Mouse (Mus musculus): ENCODE data around the gene Nudt6. TPM values are rescaled to one million over a fixed set of nuclear protein-coding genes. Genes with fewer than 3 reads are reported as not detected.

Nudt6 gene
- total RNA-seq, 1 experiment = 3.0 TPM

- no peak for DNase-seq (ENCODE audit: low read depth, low spot score)
- no peak overlapping the region for H3K4me3 ChIP-seq (ENCODE audit: insufficient read depth in 1 of 2, low read depth in 1 of 2, low read length in 2 of 2, poor library complexity in 1 of 2, severe bottlenecking in 1 of 2)
- H3K27ac ChIP-seq (ENCODE audit: insufficient read depth, low read depth, low read length, poor library complexity, severe bottlenecking) = no peak overlapping the region
- no peaks in the 10 kb centered on the region for H3K4me1 ChIP-seq (ENCODE audit: control insufficient read depth in 2 of 2, insufficient read depth in 2 of 2, low read length in 2 of 2, poor library complexity in 1 of 2)
- no peak overlapping the region for H3K9ac ChIP-seq (ENCODE audit: insufficient read depth, low read depth, low read length, poor library complexity, severe bottlenecking)
- in situ Hi-C loops (cut with MboI; ENCODE audit: low sequenced_read_pairs in 2 of 2, unreplicated experiment in 2 of 2) = no loop called here
- TF ChIP-seq CHD2 (IDR thresholded peaks at IDR 0.05; ENCODE audit: low read depth, low read length) (no peak), MAFK (IDR thresholded peaks at IDR 0.05; ENCODE audit: insufficient read depth, low read depth, low read length) (no peak), HCFC1 (IDR thresholded peaks at IDR 0.05; ENCODE audit: borderline replicate concordance, insufficient read depth, low read length) (no peak), ZNF384 (IDR thresholded peaks at IDR 0.05; ENCODE audit: low read depth, low read length) (no peak), ZC3H11A (IDR thresholded peaks at IDR 0.05; ENCODE audit: borderline replicate concordance, low read depth, low read length) (no peak)
- H3K9me3 ChIP-seq (ENCODE audit: control insufficient read depth, insufficient read depth, low read depth, low read length) = no peaks in the 10 kb centered on the region
- H3K36me3 ChIP-seq (ENCODE audit: control insufficient read depth, insufficient read depth, low read length, poor library complexity, severe bottlenecking) = no peaks in the 10 kb centered on the region
These were observed 54.0 kb downstream of the Nudt6 start for GRCm38 (mm10) chr3:37365976-37366375.

- Histone ChIP-seq H3K27ac (ENCODE audit: insufficient read depth, low read depth, low read length, poor library complexity, severe bottlenecking) (no peak overlapping the region), H3K4me3 (ENCODE audit: insufficient read depth in 1 of 2, low read depth in 1 of 2, low read length in 2 of 2, poor library complexity in 1 of 2, severe bottlenecking in 1 of 2) (no peak overlapping the region), H3K36me3 (ENCODE audit: control insufficient read depth, insufficient read depth, low read length, poor library complexity, severe bottlenecking) (no peaks in the 10 kb centered on the region), H3K9me3 (ENCODE audit: control insufficient read depth, insufficient read depth, low read depth, low read length) (no peaks in the 10 kb centered on the region), H3K9ac (ENCODE audit: insufficient read depth, low read depth, low read length, poor library complexity, severe bottlenecking) (no peak overlapping the region), H3K4me1 (ENCODE audit: control insufficient read depth in 2 of 2, insufficient read depth in 2 of 2, low read length in 2 of 2, poor library complexity in 1 of 2) (no peaks in the 10 kb centered on the region)
- TF ChIP-seq MAFK (IDR thresholded peaks at IDR 0.05; ENCODE audit: insufficient read depth, low read depth, low read length) = no peak
- in situ Hi-C loops (cut with MboI; ENCODE audit: low sequenced_read_pairs in 2 of 2, unreplicated experiment in 2 of 2) = no loop called here
- no peak for DNase-seq (ENCODE audit: low read depth, low spot score)
These were observed 54.9 kb downstream of the Nudt6 start for GRCm38 (mm10) chr3:37365144-37365543.

GRCm38 (mm10) chr3:37360729-37361128 is 59.3 kb downstream of the Nudt6 start:
- Histone ChIP-seq H3K9ac (ENCODE audit: insufficient read depth, low read depth, low read length, poor library complexity, severe bottlenecking) (no peak overlapping the region), H3K36me3 (ENCODE audit: control insufficient read depth, insufficient read depth, low read length, poor library complexity, severe bottlenecking) (no peaks in the 10 kb centered on the region), H3K27ac (ENCODE audit: insufficient read depth, low read depth, low read length, poor library complexity, severe bottlenecking) (no peak overlapping the region), H3K9me3 (ENCODE audit: control insufficient read depth, insufficient read depth, low read depth, low read length) (no peaks in the 10 kb centered on the region), H3K4me3 (ENCODE audit: insufficient read depth in 1 of 2, low read depth in 1 of 2, low read length in 2 of 2, poor library complexity in 1 of 2, severe bottlenecking in 1 of 2) (no peak overlapping the region), H3K4me1 (ENCODE audit: control insufficient read depth in 2 of 2, insufficient read depth in 2 of 2, low read length in 2 of 2, poor library complexity in 1 of 2) (no peaks in the 10 kb centered on the region)
- no peak for DNase-seq (ENCODE audit: low read depth, low spot score)
- TF ChIP-seq HCFC1 (IDR thresholded peaks at IDR 0.05; ENCODE audit: borderline replicate concordance, insufficient read depth, low read length) = no peak
- no peak for TF ChIP-seq MAFK (IDR thresholded peaks at IDR 0.05; ENCODE audit: insufficient read depth, low read depth, low read length)
- no peak for TF ChIP-seq ZC3H11A (IDR thresholded peaks at IDR 0.05; ENCODE audit: borderline replicate concordance, low read depth, low read length)
- TF ChIP-seq ZNF384 (IDR thresholded peaks at IDR 0.05; ENCODE audit: low read depth, low read length) = no peak
- no peak for TF ChIP-seq CHD2 (IDR thresholded peaks at IDR 0.05; ENCODE audit: low read depth, low read length)
- in situ Hi-C loops (cut with MboI; ENCODE audit: low sequenced_read_pairs in 2 of 2, unreplicated experiment in 2 of 2) = no loop called here

Other genes starting within 250 kb of the Nudt6 start
- gene Il21, start 187.6 kb downstream of the Nudt6 start, total RNA-seq (2012; rRNA removed) = not detected in 2 replicates
- 5.7 and 7.1 TPM in 2 replicates for gene Bbs12, start 107.7 kb downstream of the Nudt6 start, total RNA-seq (2012; rRNA removed)
- 0.16 and 0.22 TPM in 2 replicates for gene Cetn4, start 107.5 kb downstream of the Nudt6 start, total RNA-seq (2012; rRNA removed)
- gene Fgf2, start 71.9 kb downstream of the Nudt6 start, total RNA-seq (2012; rRNA removed) = 0.26 and 0.45 TPM in 2 replicates
- 41.8 and 54.3 TPM in 2 replicates for gene Spata5, start 315 bp downstream of the Nudt6 start, total RNA-seq (2012; rRNA removed)
- gene Spry1, start 219.7 kb upstream of the Nudt6 start, total RNA-seq (2012; rRNA removed) = 7.1 and 9.8 TPM in 2 replicates